Mouse (Mus musculus) left cerebral cortex, adult 2 months (tissue): Measurements from ENCODE around the gene Slc48a1. TPM values are rescaled to one million over a fixed set of nuclear protein-coding genes. Genes with fewer than 3 reads are reported as not detected.
A peak's percentile ranks its signal among the peaks of the same experiment; 100 is the strongest.

ENCODE experiments used
- DNase-seq, 2 experiments: peaks; one replicate each; pipeline ENCODE4 v3.0.0; 2021 to 2022; ENCODE audit warnings: low spot score in 2 of 2, mixed read lengths in 1 of 2; ENCODE audit errors: extremely low spot score in 1 of 2
- H3K27ac ChIP-seq: fragments of 200-600 bp; 2 replicates; pipeline ENCODE4 v1.8.1; 2022
- H3K4me3 ChIP-seq: fragments of 200-600 bp; 2 replicates; pipeline ENCODE4 v1.8.1; 2022
- CTCF ChIP-seq: fragments of 200-600 bp; IDR thresholded peaks from 2 replicates; pipeline ENCODE4 v1.8.1; 2022; ENCODE audit warnings: antibody characterized with exemption, mild to moderate bottlenecking, moderate library complexity
- intact Hi-C: fragments of 180-260 bp; cut with DNase I; formaldehyde crosslinking; loops from one replicate; pipeline ENCODE4 v1.15.1; 2025
- total RNA-seq, 2 experiments: library from RNA; stranded (reverse); gene quantifications; 2 replicates each; pipeline ENCODE4 v1.2.3; 2021

The Slc48a1 gene
- total RNA-seq, 2 experiments from 2014 or later: 157 to 161 TPM

DNA sequence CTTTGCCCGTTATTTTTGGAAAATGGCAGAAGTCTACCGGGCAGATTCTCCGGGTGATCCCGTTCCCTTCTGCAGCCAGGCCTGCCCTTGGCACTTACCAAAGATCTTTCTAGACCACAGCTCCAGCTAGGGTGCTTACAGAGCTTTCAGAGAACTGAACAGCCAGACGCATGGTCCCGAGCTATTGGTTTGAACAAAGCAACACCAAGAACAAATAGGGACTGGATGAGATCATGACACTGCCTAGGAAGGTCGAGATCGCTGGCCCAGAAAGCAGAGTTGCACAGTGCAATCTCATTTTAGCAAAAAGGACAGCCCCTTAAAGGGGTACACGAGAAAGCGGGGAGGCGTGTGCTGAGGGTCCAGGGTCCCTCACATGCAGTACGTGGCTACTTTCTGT, 45.2 kb downstream of the Slc48a1 start:
- H3K27ac ChIP-seq: peak overlapping the region; percentile 82; the same call in 1 of the 2 replicates
- intact Hi-C loops: no loop called here
- DNase-seq: no peak
- no peak overlapping the region for H3K4me3 ChIP-seq
- TF ChIP-seq CTCF: no peak

DNA sequence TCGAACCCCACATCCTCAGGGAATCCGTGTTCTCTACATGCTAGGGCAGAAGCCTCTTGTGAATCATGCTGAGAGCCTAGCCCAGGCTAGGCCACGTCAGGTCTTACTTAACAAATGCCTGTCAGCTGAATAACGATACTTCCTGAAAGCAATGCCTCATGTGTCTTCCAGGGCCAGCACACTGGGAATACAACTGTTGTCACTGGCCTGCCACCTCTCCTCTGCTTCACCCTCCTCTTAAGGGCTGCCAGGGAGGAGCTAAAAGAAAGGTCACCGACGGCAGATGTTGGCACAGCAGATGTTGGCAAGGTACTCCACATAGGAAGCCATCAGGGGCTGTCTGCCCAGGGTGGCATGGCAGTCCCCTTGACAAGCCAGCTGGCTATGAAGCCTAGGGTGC, 45.7 kb downstream of the Slc48a1 start:
- Histone ChIP-seq H3K4me3 (no peak overlapping the region), H3K27ac (peak overlapping the region; percentile 82)
- intact Hi-C loops: loop anchor here (2.0 kb wide), 1 partner anchor 25 kb away; no protein-coding TSS in a partner anchor
- no peak for TF ChIP-seq CTCF
- DNase-seq: no peak

DNA sequence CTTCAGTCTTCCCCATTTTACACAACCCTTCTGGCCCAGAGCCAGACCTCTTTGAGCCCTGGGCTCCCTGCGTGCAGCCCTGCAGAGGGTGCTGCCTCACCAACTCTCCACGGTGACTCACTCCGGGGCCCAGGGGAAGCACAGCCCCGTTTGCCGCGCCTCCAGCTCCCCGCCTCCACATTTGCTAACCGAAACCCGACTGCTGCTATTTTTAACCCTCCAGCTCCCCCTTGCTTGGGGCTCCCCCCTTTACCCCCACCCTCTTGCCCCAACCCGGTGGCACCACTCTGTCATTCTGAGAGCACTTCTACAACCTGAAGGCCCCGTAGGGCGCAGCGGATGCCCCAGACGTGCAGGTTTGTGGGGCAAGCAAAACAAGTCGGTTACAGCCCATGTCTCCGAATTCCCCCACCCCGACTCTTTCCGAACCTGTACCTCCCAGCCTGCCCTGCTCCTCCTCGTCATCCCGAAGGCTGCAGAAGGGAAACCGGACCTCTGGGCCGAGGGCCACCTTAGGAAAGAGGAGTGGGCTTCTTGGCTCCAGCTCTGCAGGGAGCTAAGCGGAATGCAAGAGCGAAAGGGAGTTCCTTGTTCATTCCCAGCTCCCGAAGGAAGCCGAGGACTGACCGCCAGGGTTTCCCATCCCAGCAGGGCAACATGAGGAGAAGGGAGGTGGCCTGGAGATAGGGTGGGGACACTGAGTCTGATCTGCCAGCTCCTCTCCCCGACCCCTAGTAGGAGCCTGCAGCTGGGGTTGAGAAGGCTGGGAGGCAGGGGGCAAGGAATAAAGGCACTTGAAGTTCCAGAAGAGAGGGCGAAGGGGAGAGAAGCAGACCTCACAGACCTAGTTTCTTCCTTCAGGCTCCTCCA, 47.0 kb downstream of the Slc48a1 start:
- Histone ChIP-seq H3K27ac (peak overlapping the region; percentile 82), H3K4me3 (peak overlapping the region; percentile 32)
- DNase-seq: peak; percentile 80 to 82
- intact Hi-C loops: loop anchor here (2.0 kb wide), 1 partner anchor 23 kb away; no protein-coding TSS in a partner anchor
- peak; percentile 53 for TF ChIP-seq CTCF

DNA sequence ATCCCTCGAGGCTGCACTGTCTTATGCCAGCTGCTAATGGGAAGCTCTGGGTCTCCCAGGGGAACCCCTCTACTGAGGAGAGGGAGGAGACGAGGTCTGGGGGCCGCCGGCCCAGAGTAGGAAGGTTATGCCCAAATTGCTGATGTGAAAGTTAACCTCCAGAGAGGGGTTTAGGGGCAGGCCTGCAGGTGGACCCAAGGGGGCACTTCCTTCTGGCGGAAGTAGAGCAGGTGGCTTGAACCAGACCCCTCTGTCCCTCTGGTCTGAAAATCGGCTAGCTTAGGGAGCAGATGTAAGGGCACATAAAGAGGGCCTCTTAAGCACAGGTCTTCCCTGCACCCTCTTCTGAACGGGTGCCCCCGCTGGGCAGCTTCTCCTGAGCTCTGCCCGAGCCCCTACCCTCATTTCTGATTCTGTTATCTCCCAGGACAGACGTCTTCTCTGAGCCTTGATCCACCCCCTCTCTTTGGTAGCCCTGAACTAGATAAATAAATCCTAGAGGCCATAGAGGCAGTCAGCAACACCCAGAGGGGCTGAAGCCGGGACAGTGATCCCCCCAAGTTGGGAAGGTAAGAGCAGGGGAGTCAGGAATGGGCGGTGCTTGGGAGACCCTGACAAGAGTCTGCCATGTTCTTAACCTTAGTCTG, 47.7 kb downstream of the Slc48a1 start:
- TF ChIP-seq CTCF: no peak
- Histone ChIP-seq H3K27ac (peak overlapping the region; percentile 82), H3K4me3 (no peak overlapping the region)
- DNase-seq: no peak
- intact Hi-C loops: loop anchor here (2.0 kb wide), 1 partner anchor 23 kb away; no protein-coding TSS in a partner anchor

DNA sequence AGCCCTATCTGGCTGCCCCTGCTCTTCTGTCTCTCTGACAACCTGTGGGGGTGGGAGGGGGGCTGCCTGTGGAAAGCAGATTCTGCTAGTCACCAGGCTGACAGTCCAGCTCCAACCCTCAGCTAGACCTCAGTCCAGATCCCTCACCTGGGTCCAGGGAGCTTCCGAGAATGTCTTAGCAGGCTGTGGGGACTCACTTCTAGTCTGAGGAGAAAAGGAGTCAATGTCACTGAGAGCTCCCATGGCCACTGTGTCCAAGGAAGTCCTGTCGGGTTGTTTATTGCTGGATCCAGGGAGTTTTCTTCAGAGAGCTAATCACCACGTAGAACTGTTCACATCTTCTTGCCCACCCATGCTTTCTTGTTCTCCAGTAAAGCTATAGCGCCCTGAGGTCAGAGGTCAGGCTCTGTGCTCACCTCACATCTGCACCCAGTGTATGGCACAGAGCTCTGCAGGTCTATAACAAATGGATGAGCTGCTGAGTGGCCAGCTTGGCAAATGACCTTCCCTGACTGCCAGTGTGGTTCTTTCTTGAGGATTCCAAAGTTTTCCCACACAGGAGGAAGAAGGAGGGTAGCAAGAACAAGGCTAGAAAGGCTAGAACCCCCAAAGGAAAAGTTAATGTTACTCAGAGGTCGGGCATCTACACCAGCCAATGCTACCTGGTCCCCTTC, 48.4 kb downstream of the Slc48a1 start:
- intact Hi-C loops: no loop called here
- DNase-seq: no peak
- H3K27ac ChIP-seq: no peak overlapping the region; the same call in 1 of the 2 replicates
- H3K4me3 ChIP-seq: no peak overlapping the region
- no peak for TF ChIP-seq CTCF

DNA sequence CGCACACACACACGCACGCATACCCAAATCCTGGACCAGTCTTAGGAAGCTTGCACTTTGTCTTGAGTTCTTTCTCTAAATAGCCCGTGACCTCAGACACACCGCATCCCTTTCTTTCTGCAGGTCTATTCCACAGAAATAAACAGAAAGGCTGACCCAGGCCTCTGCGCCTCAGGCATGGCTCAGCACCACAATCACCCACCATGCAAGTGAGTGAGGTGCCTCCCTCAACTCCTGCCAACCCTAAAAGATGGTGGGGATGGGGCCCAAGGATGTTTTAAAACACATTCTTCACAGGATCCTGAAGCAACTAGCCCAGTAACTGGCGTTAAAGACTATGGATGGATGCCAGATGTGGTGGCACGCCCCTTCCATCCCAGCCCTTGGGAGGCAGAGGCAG, 49.1 kb downstream of the Slc48a1 start:
- H3K27ac ChIP-seq: no peak overlapping the region
- no peak for DNase-seq
- intact Hi-C loops: no loop called here
- H3K4me3 ChIP-seq: no peak overlapping the region
- TF ChIP-seq CTCF: no peak

DNA sequence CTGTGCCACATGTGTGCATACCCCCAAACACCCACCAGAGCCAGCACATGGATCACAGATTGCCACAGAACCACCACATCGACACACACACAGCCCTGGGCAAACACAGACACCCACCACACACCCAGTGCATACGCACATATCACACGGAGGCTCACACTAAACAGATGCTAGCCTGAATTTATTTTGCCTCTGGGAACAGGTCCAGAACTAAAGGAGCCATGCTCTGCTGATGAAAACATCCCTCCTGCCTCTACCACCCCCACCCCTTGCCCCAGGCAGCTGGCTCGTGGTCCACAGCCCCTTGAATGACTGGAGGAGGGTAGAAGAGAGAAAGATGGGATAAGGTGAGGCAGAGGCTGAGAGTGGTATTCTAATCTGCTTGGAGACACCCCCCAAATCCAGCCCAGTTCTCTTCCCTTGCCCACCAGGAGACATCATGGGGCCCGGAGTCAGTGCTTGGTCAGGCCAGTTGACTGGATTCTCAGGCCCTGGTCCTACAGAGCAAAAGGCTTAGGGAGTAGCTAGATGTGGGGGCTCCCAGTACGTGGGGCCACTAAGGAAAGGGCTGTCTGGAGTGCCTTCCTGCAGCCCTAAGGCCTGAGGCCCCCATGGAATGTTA, 50.0 kb downstream of the Slc48a1 start:
- DNase-seq: peak in 1 of 2 experiments; percentile 55
- Histone ChIP-seq H3K27ac (peak overlapping the region; percentile 84), H3K4me3 (peak overlapping the region; percentile 19)
- intact Hi-C loops: no loop called here
- no peak for TF ChIP-seq CTCF

DNA sequence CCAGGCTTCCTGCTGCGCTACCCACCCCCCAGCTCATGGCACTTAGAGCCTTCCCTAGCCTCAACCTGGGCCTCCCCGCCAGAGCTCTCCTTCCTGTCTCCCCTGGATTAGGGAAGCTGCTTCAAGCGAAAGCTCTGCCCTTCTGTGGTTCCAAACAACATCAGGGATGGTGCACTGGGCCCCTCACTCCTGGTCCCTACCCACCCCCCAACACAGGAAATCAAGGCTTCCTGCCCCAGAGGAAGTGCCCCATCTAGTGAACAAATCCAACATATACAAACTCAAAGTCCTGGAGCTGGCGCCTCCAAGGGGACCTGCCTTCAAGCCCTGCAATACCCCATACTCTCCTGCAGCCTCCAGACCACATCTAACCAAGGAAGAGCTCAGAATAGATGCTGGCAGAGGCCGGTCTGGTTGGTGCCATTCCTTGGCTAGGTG, 50.6 kb downstream of the Slc48a1 start:
- TF ChIP-seq CTCF: peak; percentile 32
- intact Hi-C loops: loop anchor here (1.0 kb wide), 1 partner anchor 17 kb away; no protein-coding TSS in a partner anchor
- peak overlapping the region; percentile 19 for H3K4me3 ChIP-seq
- DNase-seq: no peak
- H3K27ac ChIP-seq: peak overlapping the region; percentile 84

DNA sequence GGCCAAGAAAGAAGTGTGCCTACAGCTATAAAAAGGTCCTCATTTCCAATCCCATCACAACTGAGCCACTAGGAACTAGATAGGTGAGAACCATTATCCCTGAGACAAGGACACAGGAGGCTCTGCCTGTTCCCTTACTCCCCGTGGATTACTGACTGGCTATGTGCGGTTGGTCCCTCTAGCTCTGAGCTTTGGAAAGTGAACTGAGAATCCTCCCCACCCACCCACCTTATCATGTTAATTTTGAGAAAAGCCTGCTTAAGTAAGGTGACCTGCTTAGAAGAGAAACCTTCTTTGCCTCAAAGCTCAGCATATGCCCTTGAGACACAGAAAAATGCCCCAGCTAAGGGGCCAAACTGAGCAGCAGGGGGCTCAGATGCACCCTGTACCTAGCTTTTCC, 51.1 kb downstream of the Slc48a1 start:
- peak overlapping the region; percentile 95 for H3K27ac ChIP-seq
- intact Hi-C loops: loop anchor here (1.0 kb wide), 1 partner anchor 17 kb away; no protein-coding TSS in a partner anchor
- no peak for DNase-seq
- peak overlapping the region; percentile 73; the same call in 1 of the 2 replicates for H3K4me3 ChIP-seq
- TF ChIP-seq CTCF: no peak

DNA sequence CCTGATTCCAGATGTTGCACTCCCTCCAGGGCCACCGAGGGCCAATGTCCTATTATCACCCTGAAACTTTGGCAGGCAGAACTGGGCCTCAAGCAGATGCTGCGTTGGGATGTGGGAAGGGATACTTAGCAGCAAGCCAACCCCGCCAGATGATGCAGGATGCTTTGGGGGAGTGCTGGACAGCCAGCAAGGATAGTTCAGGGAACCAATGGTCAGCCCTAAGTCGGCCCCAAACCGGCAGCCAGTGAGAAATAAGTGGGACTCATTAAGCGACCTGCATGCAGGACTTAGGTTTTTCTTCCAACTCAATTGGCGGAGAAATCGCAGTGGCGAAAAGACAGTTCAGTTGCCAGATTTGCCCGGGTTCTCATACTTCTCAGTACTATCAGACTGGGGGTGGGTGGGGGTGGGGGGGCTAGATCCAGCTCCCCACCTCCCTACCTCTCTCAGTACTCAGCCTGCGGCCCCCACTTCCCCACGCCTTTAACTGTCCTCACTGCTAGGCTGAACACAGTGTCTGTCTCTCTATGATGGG, 52.0 kb downstream of the Slc48a1 start:
- intact Hi-C loops: loop anchor here (2.0 kb wide), 1 partner anchor 46 kb away; no protein-coding TSS in a partner anchor
- DNase-seq: no peak

DNA sequence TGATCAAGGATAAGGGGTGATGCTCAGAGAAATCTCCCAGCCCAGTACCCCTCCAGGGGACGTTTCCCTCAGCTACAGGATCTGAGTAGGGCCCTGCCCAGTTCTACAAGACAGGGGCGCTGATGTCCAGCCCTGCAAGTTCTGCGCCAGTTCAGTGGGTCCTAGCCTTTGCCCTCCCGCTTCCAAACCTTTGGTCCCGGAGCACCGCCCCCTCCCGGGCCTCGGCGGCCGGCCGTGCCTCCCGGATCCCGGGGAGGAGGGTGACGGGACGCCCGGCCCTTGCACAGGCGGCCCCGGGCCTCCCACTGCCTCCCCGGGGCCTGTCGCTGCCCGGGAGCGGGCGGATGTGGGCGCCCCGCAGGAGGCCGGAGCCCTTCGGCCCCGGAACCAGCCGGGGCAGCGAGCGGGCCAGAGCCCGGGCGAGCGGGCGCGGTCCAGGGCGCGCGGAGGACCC, 52.5 kb downstream of the Slc48a1 start:
- TF ChIP-seq CTCF: no peak; the same call in 1 of the 2 replicates
- intact Hi-C loops: loop anchor here (2.0 kb wide), 1 partner anchor 46 kb away; no protein-coding TSS in a partner anchor
- peak overlapping the region; percentile 95 for H3K27ac ChIP-seq
- H3K4me3 ChIP-seq: peak overlapping the region; percentile 73
- no peak for DNase-seq

More for the DNA sequence above, 52.0 kb downstream of the Slc48a1 start:
- TF ChIP-seq CTCF: no peak
- Histone ChIP-seq H3K4me3 (peak overlapping the region; percentile 73), H3K27ac (peak overlapping the region; percentile 95)
